Mouse (Mus musculus): ENCODE results near the gene Gla. TPM values are rescaled to one million over a fixed set of nuclear protein-coding genes. Genes with fewer than 3 reads are reported as not detected.
A peak's percentile ranks its signal among the peaks of the same experiment; 100 is the strongest.
"Not testable (repeated sequence)": the region's sequence is repeated elsewhere in the genome, so short reads cannot be mapped to it uniquely, and the experiment has no call there.

Gla gene
- polyA plus RNA-seq, 1 experiment from 2014 or later, result 6.1 TPM

GRCm38 (mm10) chrX:134541955-134542308 is 59.0 kb downstream of the Gla start:
- H3K9ac ChIP-seq, result no peak overlapping the region
- 17% methylated on average over 6 of the region's 6 CpGs for WGBS
- ATAC-seq (ENCODE audit: insufficient read depth, low FRiP score, low read depth), result no peak

GRCm38 (mm10) chrX:134541145-134541954 is 59.6 kb downstream of the Gla start, which contains the start of gene Timm8a1:
Gene Timm8a1 (minus strand): TSS chrX:134541865.
- H3K9me3 ChIP-seq, result no peaks in the 10 kb centered on the region
- no peaks in the 10 kb centered on the region for H3K36me3 ChIP-seq
- 0 out of 2 replicates have a peak within 1 kb of the TSS, but pooled peaks have one; percentile 44 for H3K9ac ChIP-seq
- peak; percentile 91 for ATAC-seq (ENCODE audit: insufficient read depth, low FRiP score, low read depth)
- H3K4me1 ChIP-seq, result no peaks in the 10 kb centered on the region
- peak within 1 kb of the TSS; percentile 54 for H3K4me3 ChIP-seq (replicated peaks)
- peak within 1 kb of the TSS; percentile 53 for H3K4me2 ChIP-seq
- WGBS, result 21% methylated on average over 56 of the region's 61 CpGs
- no peaks in the 10 kb centered on the region for H3K27me3 ChIP-seq (replicated peaks)
- H3K27ac ChIP-seq, result peak within 1 kb of the TSS; percentile 90

More at GRCm38 (mm10) chrX:134541955-134542308, 59.0 kb downstream of the Gla start:
- no peaks in the 10 kb centered on the region for H3K4me1 ChIP-seq
- H3K36me3 ChIP-seq, result no peaks in the 10 kb centered on the region
- no peaks in the 10 kb centered on the region for H3K9me3 ChIP-seq
- no peaks in the 10 kb centered on the region for H3K27me3 ChIP-seq (replicated peaks)
- peak overlapping the region; percentile 54 for H3K4me3 ChIP-seq (replicated peaks)
- H3K27ac ChIP-seq, result peak overlapping the region; percentile 90
- peak overlapping the region; percentile 42; the same call in 1 of the 2 replicates for H3K4me2 ChIP-seq

GRCm38 (mm10) chrX:134540414-134541135 is 60.4 kb downstream of the Gla start:
- WGBS, result 23% methylated on average over 12 of the region's 12 CpGs
- Histone ChIP-seq H3K36me3 (no peaks in the 10 kb centered on the region), H3K27ac (no peak overlapping the region), H3K4me2 (peak overlapping the region; percentile 53), H3K9ac (no peak overlapping the region), H3K9me3 (no peaks in the 10 kb centered on the region), H3K4me3 (replicated peaks) (peak overlapping the region; percentile 54), H3K27me3 (replicated peaks) (no peaks in the 10 kb centered on the region), H3K4me1 (no peaks in the 10 kb centered on the region)
- no peak for ATAC-seq (ENCODE audit: insufficient read depth, low FRiP score, low read depth)

GRCm38 (mm10) chrX:134539795-134540194 is 61.1 kb downstream of the Gla start:
- not testable (repeated sequence) for H3K9ac ChIP-seq; H3K9me3 ChIP-seq; H3K4me1 ChIP-seq; ATAC-seq (ENCODE audit: insufficient read depth, low FRiP score, low read depth); H3K36me3 ChIP-seq; H3K27ac ChIP-seq; H3K27me3 ChIP-seq (replicated peaks); H3K4me3 ChIP-seq (replicated peaks)
- WGBS, result 85% methylated on average over 10 of the region's 10 CpGs
- peak overlapping the region; percentile 53; the same call in 1 of the 2 replicates for H3K4me2 ChIP-seq

Other genes starting within 250 kb of the Gla start
- 1.4 and 1.5 TPM in 2 replicates for gene Drp2, start 196.6 kb downstream of the Gla start, polyA plus RNA-seq (2015; fragmentation: Nextera tagmentation; extraction: Ambion mirVana)
- 0.10 TPM in 1 of 2 replicates, not detected in the other for gene Taf7l, start 124.6 kb downstream of the Gla start, polyA plus RNA-seq (2015; fragmentation: Nextera tagmentation; extraction: Ambion mirVana)
- 90.9 and 105 TPM in 2 replicates for gene Timm8a1, start 59.3 kb downstream of the Gla start, polyA plus RNA-seq (2015; fragmentation: Nextera tagmentation; extraction: Ambion mirVana)
- gene Btk, start 17.6 kb downstream of the Gla start, polyA plus RNA-seq (2015; fragmentation: Nextera tagmentation; extraction: Ambion mirVana), result 2.4 and 3.3 TPM in 2 replicates
- gene Rpl36a, start 15.5 kb downstream of the Gla start, polyA plus RNA-seq (2015; fragmentation: Nextera tagmentation; extraction: Ambion mirVana), result 379 and 399 TPM in 2 replicates
- gene Hnrnph2, start 54 bp upstream of the Gla start, polyA plus RNA-seq (2015; fragmentation: Nextera tagmentation; extraction: Ambion mirVana), result 136 and 138 TPM in 2 replicates
- 3.3 and 3.7 TPM in 2 replicates for gene Armcx4, start 85.4 kb upstream of the Gla start, polyA plus RNA-seq (2015; fragmentation: Nextera tagmentation; extraction: Ambion mirVana)
- gene Armcx1, start 116.8 kb upstream of the Gla start, polyA plus RNA-seq (2015; fragmentation: Nextera tagmentation; extraction: Ambion mirVana), result 50.9 and 51.9 TPM in 2 replicates
- gene Armcx6, start 150.3 kb upstream of the Gla start, polyA plus RNA-seq (2015; fragmentation: Nextera tagmentation; extraction: Ambion mirVana), result 21.6 and 25.6 TPM in 2 replicates
- 79.4 and 83.4 TPM in 2 replicates for gene Armcx3, start 155.5 kb upstream of the Gla start, polyA plus RNA-seq (2015; fragmentation: Nextera tagmentation; extraction: Ambion mirVana)
- 53.8 and 61.9 TPM in 2 replicates for gene Armcx2, start 208.1 kb upstream of the Gla start, polyA plus RNA-seq (2015; fragmentation: Nextera tagmentation; extraction: Ambion mirVana)

Measured in stomach, embryonic 15.5 days (tissue).